Mouse (Mus musculus) thymus, postnatal 36 days (tissue): ENCODE measurements around the gene Eqtn.

Experiments
- DNase-seq, 2 experiments: peaks; one replicate each; pipeline ENCODE4 v3.0.0; 2022; ENCODE audit warnings: mixed read lengths in 2 of 2

The Eqtn gene

DNA sequence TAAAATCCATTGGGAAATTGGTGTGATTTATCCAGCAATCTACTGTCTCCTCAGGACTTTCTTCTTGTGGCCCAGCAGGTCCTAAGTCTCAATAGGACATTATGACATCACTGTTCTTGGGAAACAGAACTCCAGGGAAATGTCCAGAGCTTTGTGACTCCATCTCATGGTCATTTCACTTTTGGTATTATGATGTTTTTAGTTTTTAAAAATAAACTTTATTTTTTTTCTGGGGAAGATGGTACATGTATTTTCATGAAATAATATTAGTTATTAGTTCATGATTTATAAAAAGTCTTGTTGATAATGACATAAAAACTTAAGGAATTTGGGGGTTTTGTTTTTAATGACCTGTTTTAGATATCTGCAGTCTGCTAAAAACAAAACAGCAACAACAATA is at the start of gene Eqtn:
Gene Eqtn, minus strand, starts transcription at position 101 of the 400 bp plus-strand sequence.
- DNase-seq: no peak

DNA sequence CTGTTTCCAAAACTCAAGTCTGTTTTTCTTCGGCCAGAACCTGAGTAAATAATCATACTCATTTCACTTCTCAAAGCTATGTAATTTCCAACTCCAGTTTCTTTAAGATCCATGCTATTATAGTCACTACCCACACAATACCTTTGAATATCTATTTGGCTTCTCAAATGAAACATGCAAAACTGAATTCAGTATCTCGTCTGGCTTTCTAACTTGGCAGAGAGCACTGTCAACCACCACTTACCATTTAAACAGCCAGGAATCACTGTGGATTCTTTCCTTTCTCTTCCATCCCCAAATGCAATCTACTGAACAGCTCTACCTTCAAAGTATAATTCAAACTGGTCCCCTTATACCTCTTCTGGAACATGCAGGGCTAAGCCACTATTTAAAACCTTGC is 44.7 kb upstream of the Eqtn start:
- DNase-seq: no peak

DNA sequence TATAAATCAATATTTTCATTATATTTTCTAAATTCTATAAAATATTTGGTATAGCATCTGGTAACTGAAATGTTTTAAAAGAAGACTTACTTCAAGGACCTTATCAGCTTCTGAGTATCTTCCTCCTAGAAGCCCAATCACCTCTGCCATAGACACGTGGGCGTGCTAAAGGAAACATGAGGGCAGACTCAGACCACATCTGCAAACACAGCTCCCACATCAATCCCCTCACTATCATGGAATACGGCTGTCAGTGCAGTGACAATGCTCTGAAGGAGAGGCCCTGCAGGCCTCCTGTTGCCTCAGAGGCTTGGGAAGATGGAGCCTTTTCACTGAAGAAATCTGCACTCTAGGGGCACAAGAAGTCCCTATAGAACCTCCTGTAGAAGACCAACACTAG is 24.1 kb upstream of the Eqtn start:
- peak in 1 of 2 experiments; percentile 7 for DNase-seq

DNA sequence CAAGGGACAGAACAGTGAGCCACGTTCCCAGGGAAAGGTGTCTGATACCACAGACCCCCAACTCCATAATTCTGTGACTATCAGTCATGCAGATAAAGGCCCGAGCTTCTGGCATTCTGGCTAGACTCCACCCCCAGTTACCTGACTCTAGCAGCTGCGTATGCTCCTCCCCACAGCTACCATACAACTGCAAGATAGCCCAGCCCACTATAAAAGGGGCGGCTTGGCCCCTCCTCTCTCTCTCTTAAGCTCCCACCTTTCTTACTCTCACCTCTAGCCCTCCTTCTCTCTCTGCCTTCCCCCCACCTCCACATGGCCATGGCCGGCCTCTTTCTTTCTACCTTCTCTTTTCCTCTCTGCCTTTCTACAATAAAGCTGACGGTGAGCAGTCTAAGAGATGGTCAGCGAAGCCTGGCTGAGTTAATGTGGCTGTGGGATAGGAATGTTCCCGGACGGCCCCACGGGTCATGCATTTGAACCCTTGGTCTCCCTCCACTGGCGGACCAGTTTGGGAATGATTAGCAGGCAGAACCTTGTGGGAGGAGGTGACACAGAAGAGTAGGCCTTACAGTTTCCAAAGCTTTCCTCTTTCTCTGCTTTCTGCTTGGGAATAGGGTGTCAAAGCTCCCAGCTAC is 12.7 kb upstream of the Eqtn start:
- DNase-seq: no peak

DNA sequence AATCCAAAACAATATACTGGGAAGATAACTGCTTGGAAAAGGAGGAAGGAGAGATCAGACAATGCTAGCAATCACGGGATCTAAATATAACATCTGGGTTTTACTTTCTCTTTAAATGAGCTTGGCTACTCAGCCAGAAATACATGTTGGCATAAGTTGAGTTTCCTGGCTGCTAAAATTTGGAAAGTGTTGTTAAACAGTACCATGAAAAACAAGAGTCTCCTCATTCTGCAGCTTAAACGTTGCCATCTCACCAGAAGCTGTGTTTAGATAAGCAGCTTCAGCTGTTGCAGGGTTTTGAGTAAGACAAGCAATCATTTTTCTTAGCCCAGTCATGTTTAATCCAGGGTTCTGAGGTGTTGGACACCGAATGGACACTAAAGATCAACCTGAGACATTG is 26.9 kb downstream of the Eqtn start:
- no peak for DNase-seq

DNA sequence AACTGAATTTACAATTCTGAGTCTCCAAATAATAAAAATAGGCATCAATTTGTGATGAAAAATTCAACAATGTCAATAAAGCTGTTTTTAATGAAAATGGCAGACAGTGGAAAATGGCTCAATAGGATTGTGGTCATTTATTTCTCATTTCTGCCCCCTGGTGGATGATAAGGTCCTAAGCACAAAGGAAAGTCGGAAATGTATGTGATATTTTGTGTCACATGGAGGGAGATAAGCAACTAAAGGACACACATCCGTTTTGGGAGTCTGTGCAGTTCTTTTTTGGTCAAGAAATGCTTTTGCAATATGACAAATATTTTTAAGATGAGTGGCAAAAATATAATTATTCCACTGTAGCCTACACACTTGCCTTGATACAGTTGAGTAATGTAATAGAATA is 27.9 kb downstream of the Eqtn start:
- DNase-seq: no peak
